Mouse (Mus musculus) MEL (cell line): Measurements from ENCODE around the gene Olfr1099. TPM values are rescaled to one million over a fixed set of nuclear protein-coding genes. Genes with fewer than 3 reads are reported as not detected.

Source experiments
- polyA plus RNA-seq, 2 experiments: library from polyadenylated mRNA; stranded (reverse) in 1 of 2; unstranded in 1 of 2; fragments of >175 nt in 1 of 2; fragments of >200 nt in 1 of 2; gene quantifications; 2 replicates each; pipeline versions ENCODE4 v1.2.1 to v1.2.4; 2012; ENCODE audit warnings: low replicate concordance in 2 of 2, low read depth in 1 of 2; ENCODE audit not compliant: insufficient read length in 2 of 2, insufficient read depth in 1 of 2, missing spikeins in 1 of 2
- total RNA-seq: library from RNA; depleted of rRNA; stranded (reverse); fragments of 300-350 nt; gene quantifications from 2 replicates; pipeline ENCODE4 v1.2.3, GENCODE M21; 2012; rRNA removed

Gene Olfr1099
- total and polyA plus RNA-seq, 3 experiments, result not detected

Other genes starting within 250 kb of the Olfr1099 start
- gene Olfr1089, start 227.0 kb downstream of the Olfr1099 start, total RNA-seq, result not detected in 2 replicates
- not detected for gene Olfr1089, start 227.0 kb downstream of the Olfr1099 start, polyA plus RNA-seq
- not detected in 2 replicates for gene Olfr1090, start 201.7 kb downstream of the Olfr1099 start, total RNA-seq
- gene Olfr1090, start 201.7 kb downstream of the Olfr1099 start, polyA plus RNA-seq, result not detected
- not detected in 2 replicates for gene Olfr1093, start 178.2 kb downstream of the Olfr1099 start, total RNA-seq
- gene Olfr1093, start 178.2 kb downstream of the Olfr1099 start, polyA plus RNA-seq, result not detected
- not detected in 2 replicates for gene Olfr141, start 150.7 kb downstream of the Olfr1099 start, total RNA-seq
- not detected for gene Olfr141, start 150.7 kb downstream of the Olfr1099 start, polyA plus RNA-seq
- gene Olfr1094, start 136.0 kb downstream of the Olfr1099 start, total RNA-seq, result not detected in 2 replicates
- not detected for gene Olfr1094, start 136.0 kb downstream of the Olfr1099 start, polyA plus RNA-seq
- gene Olfr1095, start 109.0 kb downstream of the Olfr1099 start, total RNA-seq, result not detected in 2 replicates
- not detected for gene Olfr1095, start 109.0 kb downstream of the Olfr1099 start, polyA plus RNA-seq
- gene Gm13723, start 85.9 kb downstream of the Olfr1099 start, total RNA-seq, result not detected in 2 replicates
- not detected for gene Gm13723, start 85.9 kb downstream of the Olfr1099 start, polyA plus RNA-seq
- not detected in 2 replicates for gene Olfr1097, start 68.5 kb downstream of the Olfr1099 start, total RNA-seq
- gene Olfr1097, start 68.5 kb downstream of the Olfr1099 start, polyA plus RNA-seq, result not detected
- gene Olfr1098, start 36.1 kb downstream of the Olfr1099 start, total RNA-seq, result not detected in 2 replicates
- gene Olfr1098, start 36.1 kb downstream of the Olfr1099 start, polyA plus RNA-seq, result not detected
- not detected in 2 replicates for gene Olfr1100, start 19.3 kb upstream of the Olfr1099 start, total RNA-seq
- not detected for gene Olfr1100, start 19.3 kb upstream of the Olfr1099 start, polyA plus RNA-seq
- not detected in 2 replicates for gene Olfr1101, start 30.5 kb upstream of the Olfr1099 start, total RNA-seq
- gene Olfr1101, start 30.5 kb upstream of the Olfr1099 start, polyA plus RNA-seq, result not detected
- not detected in 2 replicates for gene Olfr1102, start 37.7 kb upstream of the Olfr1099 start, total RNA-seq
- not detected for gene Olfr1102, start 37.7 kb upstream of the Olfr1099 start, polyA plus RNA-seq
- not detected in 2 replicates for gene Olfr1104, start 66.4 kb upstream of the Olfr1099 start, total RNA-seq
- not detected for gene Olfr1104, start 66.4 kb upstream of the Olfr1099 start, polyA plus RNA-seq
- gene Olfr1105, start 75.8 kb upstream of the Olfr1099 start, total RNA-seq, result not detected in 2 replicates
- gene Olfr1105, start 75.8 kb upstream of the Olfr1099 start, polyA plus RNA-seq, result not detected
- not detected in 2 replicates for gene Olfr1106, start 91.6 kb upstream of the Olfr1099 start, total RNA-seq
- not detected for gene Olfr1106, start 91.6 kb upstream of the Olfr1099 start, polyA plus RNA-seq
- not detected in 2 replicates for gene Olfr1107, start 115.1 kb upstream of the Olfr1099 start, total RNA-seq
- not detected for gene Olfr1107, start 115.1 kb upstream of the Olfr1099 start, polyA plus RNA-seq
- not detected in 2 replicates for gene Olfr1109, start 135.3 kb upstream of the Olfr1099 start, total RNA-seq
- not detected for gene Olfr1109, start 135.3 kb upstream of the Olfr1099 start, polyA plus RNA-seq
- not detected in 2 replicates for gene Olfr259, start 153.9 kb upstream of the Olfr1099 start, total RNA-seq
- not detected for gene Olfr259, start 153.9 kb upstream of the Olfr1099 start, polyA plus RNA-seq
- gene Olfr1110, start 179.6 kb upstream of the Olfr1099 start, total RNA-seq, result not detected in 2 replicates
- gene Olfr1110, start 179.6 kb upstream of the Olfr1099 start, polyA plus RNA-seq, result not detected
- not detected in 2 replicates for gene Olfr1111, start 191.9 kb upstream of the Olfr1099 start, total RNA-seq
- not detected for gene Olfr1111, start 191.9 kb upstream of the Olfr1099 start, polyA plus RNA-seq
- gene Olfr1112, start 227.1 kb upstream of the Olfr1099 start, total RNA-seq, result not detected in 2 replicates
- gene Olfr1112, start 227.1 kb upstream of the Olfr1099 start, polyA plus RNA-seq, result not detected
- gene Olfr1113, start 248.3 kb upstream of the Olfr1099 start, total RNA-seq, result not detected in 2 replicates
- not detected for gene Olfr1113, start 248.3 kb upstream of the Olfr1099 start, polyA plus RNA-seq